Mouse (Mus musculus): Measurements from ENCODE around the gene Stat5b. TPM values are rescaled to one million over a fixed set of nuclear protein-coding genes. Genes with fewer than 3 reads are reported as not detected.

Stat5b gene
- polyA plus RNA-seq, 1 experiment from 2014 or later: 20.5 TPM

GRCm38 (mm10) chr11:100848789-100849379 is 1.6 kb downstream of the Stat5b start:
- Histone ChIP-seq H3K4me3 (peak overlapping the region; percentile 95), H3K27ac (no peak overlapping the region), H3K36me3 (no peaks in the 10 kb centered on the region), H3K27me3 (peaks cover 6% of the 10 kb centered on the region), H3K9me3 (replicated peaks) (no peaks in the 10 kb centered on the region), H3K4me2 (replicated peaks) (peak overlapping the region; percentile 70), H3K9ac (peak overlapping the region; percentile 94; the same call in 1 of the 2 replicates), H3K4me1 (peaks cover 21% of the 10 kb centered on the region)
- whole genome bisulfite sequencing: 72% methylated on average over 6 of the region's 6 CpGs
- ATAC-seq (ENCODE audit: low FRiP score): no peak

- no peak overlapping the region for H3K27ac ChIP-seq
- WGBS: 73% methylated on average over 4 of the region's 4 CpGs
- H3K9ac ChIP-seq: no peak overlapping the region
- no peak overlapping the region for H3K4me3 ChIP-seq
- no peak overlapping the region for H3K4me2 ChIP-seq (replicated peaks)
- no peaks in the 10 kb centered on the region; the same call in 1 of the 2 replicates for H3K27me3 ChIP-seq
- ATAC-seq (ENCODE audit: low FRiP score): no peak
- no peaks in the 10 kb centered on the region for H3K36me3 ChIP-seq
- H3K4me1 ChIP-seq: peaks cover 21% of the 10 kb centered on the region
- H3K9me3 ChIP-seq (replicated peaks): no peaks in the 10 kb centered on the region
Measured at GRCm38 (mm10) chr11:100848080-100848479, 2.4 kb downstream of the Stat5b start.

- WGBS: 91% methylated on average over 4 of the region's 4 CpGs
- Histone ChIP-seq H3K9ac (no peak overlapping the region), H3K4me1 (peaks cover 21% of the 10 kb centered on the region), H3K27me3 (no peaks in the 10 kb centered on the region; the same call in 1 of the 2 replicates), H3K4me2 (replicated peaks) (no peak overlapping the region), H3K4me3 (no peak overlapping the region), H3K36me3 (no peaks in the 10 kb centered on the region), H3K9me3 (replicated peaks) (no peaks in the 10 kb centered on the region), H3K27ac (no peak overlapping the region)
- ATAC-seq (ENCODE audit: low FRiP score): no peak
Measured at GRCm38 (mm10) chr11:100847572-100847971, 3.0 kb downstream of the Stat5b start.

DNA sequence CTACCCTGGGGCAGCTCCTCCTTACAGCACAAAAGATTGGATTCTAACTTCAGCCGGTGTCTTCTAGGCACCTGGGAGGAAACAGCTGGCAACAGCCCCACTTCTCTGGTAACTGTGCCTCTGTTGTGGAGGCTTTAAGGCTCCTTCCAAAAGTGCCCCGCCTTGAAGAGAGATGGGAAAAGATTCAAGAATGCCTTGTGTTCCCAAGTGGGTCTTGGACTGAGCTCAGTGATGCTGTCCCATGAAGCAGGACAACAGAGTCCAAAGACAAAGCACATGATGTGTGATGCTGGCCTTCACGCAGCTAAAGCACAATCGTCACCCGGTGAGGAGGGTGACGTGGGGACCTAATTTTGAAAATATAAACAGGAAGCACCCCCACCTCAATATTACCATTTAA is 4.7 kb downstream of the Stat5b start:
- H3K4me3 ChIP-seq: no peak overlapping the region
- peaks cover 13% of the 10 kb centered on the region for H3K4me1 ChIP-seq
- H3K36me3 ChIP-seq: no peaks in the 10 kb centered on the region
- H3K27me3 ChIP-seq: no peaks in the 10 kb centered on the region
- WGBS: 91% methylated on average over 6 of the region's 6 CpGs
- H3K9me3 ChIP-seq (replicated peaks): no peaks in the 10 kb centered on the region
- H3K27ac ChIP-seq: no peak overlapping the region
- no peak overlapping the region for H3K4me2 ChIP-seq (replicated peaks)
- no peak overlapping the region for H3K9ac ChIP-seq
- ATAC-seq (ENCODE audit: low FRiP score): no peak

DNA sequence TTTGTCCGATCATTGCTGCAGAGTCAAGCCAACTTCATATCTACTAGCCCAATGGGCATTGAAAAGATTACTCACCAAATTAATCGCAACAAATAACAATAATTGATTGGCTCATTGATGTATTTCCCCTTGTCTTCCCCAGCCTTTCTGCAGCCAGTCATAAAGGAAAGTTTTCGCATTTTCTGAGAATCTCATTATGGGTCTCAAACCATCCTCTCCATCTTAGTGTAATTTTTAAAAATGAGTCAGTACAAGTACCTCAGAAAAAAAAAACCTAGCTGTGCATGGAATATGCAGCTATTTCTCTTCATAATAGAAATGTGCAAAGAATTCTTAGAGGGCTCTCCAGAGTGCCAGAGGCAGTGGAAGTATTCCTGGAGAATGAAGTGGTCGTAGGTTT is 6.4 kb downstream of the Stat5b start:
- Histone ChIP-seq H3K27ac (no peak overlapping the region), H3K4me2 (replicated peaks) (no peak overlapping the region), H3K36me3 (no peaks in the 10 kb centered on the region), H3K9me3 (replicated peaks) (no peaks in the 10 kb centered on the region), H3K4me3 (no peak overlapping the region), H3K9ac (no peak overlapping the region), H3K4me1 (peaks cover 6% of the 10 kb centered on the region), H3K27me3 (no peaks in the 10 kb centered on the region)
- 91% methylated on average over 4 of the region's 4 CpGs for WGBS
- ATAC-seq (ENCODE audit: low FRiP score): no peak

GRCm38 (mm10) chr11:100843070-100843669 is 7.4 kb downstream of the Stat5b start:
- no peaks in the 10 kb centered on the region for H3K36me3 ChIP-seq
- no peak for ATAC-seq (ENCODE audit: low FRiP score)

DNA sequence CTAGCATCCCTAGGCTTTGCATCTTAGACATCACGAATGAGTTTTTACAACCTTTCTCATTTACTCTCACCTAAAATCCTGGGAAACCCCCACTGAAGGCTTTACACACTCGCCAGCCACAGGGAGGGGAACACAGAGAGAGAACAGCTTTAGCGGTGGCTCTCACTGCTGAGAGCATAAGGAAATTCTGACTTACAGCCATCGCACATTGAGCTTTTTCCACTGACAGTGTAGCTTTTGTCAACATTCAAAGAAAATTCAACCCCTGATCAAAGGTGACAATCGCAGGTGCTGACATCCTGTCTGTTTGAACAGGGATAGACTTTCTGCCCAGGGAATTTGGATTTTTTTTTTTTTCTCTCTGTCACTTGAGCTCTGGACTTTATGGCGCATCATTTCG is 8.5 kb downstream of the Stat5b start:
- no peak overlapping the region for H3K4me2 ChIP-seq (replicated peaks)
- H3K4me3 ChIP-seq: no peak overlapping the region
- ATAC-seq (ENCODE audit: low FRiP score): no peak
- H3K27me3 ChIP-seq: no peaks in the 10 kb centered on the region
- H3K9ac ChIP-seq: no peak overlapping the region
- H3K36me3 ChIP-seq: peaks cover 4% of the 10 kb centered on the region; the same call in 1 of the 2 replicates
- peaks cover 3% of the 10 kb centered on the region; the same call in 1 of the 2 replicates for H3K9me3 ChIP-seq (replicated peaks)
- WGBS: 83% methylated on average over 7 of the region's 7 CpGs
- no peaks in the 10 kb centered on the region for H3K4me1 ChIP-seq
- H3K27ac ChIP-seq: no peak overlapping the region

More at GRCm38 (mm10) chr11:100843070-100843669, 7.4 kb downstream of the Stat5b start:
- H3K9me3 ChIP-seq (replicated peaks): no peaks in the 10 kb centered on the region
- 95% methylated on average over 8 of the region's 8 CpGs for WGBS
- no peak overlapping the region for H3K4me2 ChIP-seq (replicated peaks)
- no peaks in the 10 kb centered on the region for H3K4me1 ChIP-seq
- H3K27me3 ChIP-seq: no peaks in the 10 kb centered on the region
- H3K4me3 ChIP-seq: no peak overlapping the region
- H3K27ac ChIP-seq: no peak overlapping the region
- H3K9ac ChIP-seq: no peak overlapping the region

- Histone ChIP-seq H3K4me3 (no peak overlapping the region), H3K27me3 (no peaks in the 10 kb centered on the region), H3K4me2 (replicated peaks) (no peak overlapping the region), H3K27ac (no peak overlapping the region), H3K4me1 (no peaks in the 10 kb centered on the region), H3K9me3 (replicated peaks) (peaks cover 3% of the 10 kb centered on the region; the same call in 1 of the 2 replicates), H3K9ac (no peak overlapping the region), H3K36me3 (peaks cover 4% of the 10 kb centered on the region; the same call in 1 of the 2 replicates)
- ATAC-seq (ENCODE audit: low FRiP score): no peak
- WGBS: 68% methylated on average over 12 of the region's 12 CpGs
Measured at GRCm38 (mm10) chr11:100840866-100841265, 9.7 kb downstream of the Stat5b start.

DNA sequence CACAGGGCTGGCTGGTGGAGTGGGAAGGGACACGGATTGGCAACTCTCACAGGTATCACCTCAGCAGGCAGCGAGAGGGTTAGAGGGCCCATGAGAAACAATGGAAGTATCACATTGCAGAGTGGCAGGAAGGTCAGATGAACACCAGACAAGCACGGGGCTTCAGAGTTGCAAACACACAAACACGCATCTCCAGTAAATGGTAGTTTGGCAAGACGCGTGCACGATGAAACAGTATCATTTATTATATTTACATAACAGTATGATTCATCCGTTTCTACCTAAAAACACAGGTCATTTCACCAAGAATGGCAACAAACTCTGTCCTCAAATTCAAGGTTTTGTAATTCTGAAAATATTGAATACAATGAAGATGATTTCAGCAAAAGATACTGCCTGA is 11.0 kb downstream of the Stat5b start:
- Histone ChIP-seq H3K4me3 (no peak overlapping the region), H3K27me3 (no peaks in the 10 kb centered on the region), H3K9ac (no peak overlapping the region), H3K9me3 (replicated peaks) (peaks cover 3% of the 10 kb centered on the region; the same call in 1 of the 2 replicates), H3K36me3 (peaks cover 4% of the 10 kb centered on the region; the same call in 1 of the 2 replicates), H3K4me2 (replicated peaks) (no peak overlapping the region), H3K27ac (no peak overlapping the region), H3K4me1 (no peaks in the 10 kb centered on the region)
- no peak for ATAC-seq (ENCODE audit: low FRiP score)
- WGBS: 83% methylated on average over 8 of the region's 8 CpGs

- H3K4me3 ChIP-seq: no peak overlapping the region
- no peak overlapping the region for H3K27ac ChIP-seq
- H3K9ac ChIP-seq: no peak overlapping the region
- H3K27me3 ChIP-seq: no peaks in the 10 kb centered on the region
- no peak overlapping the region for H3K4me2 ChIP-seq (replicated peaks)
- ATAC-seq (ENCODE audit: low FRiP score): no peak
- peaks cover 4% of the 10 kb centered on the region; the same call in 1 of the 2 replicates for H3K36me3 ChIP-seq
- H3K4me1 ChIP-seq: no peaks in the 10 kb centered on the region
- H3K9me3 ChIP-seq (replicated peaks): peaks cover 3% of the 10 kb centered on the region; the same call in 1 of the 2 replicates
- WGBS: 97% methylated on average over 9 of the region's 9 CpGs
Measured at GRCm38 (mm10) chr11:100838894-100839293, 11.6 kb downstream of the Stat5b start.

DNA sequence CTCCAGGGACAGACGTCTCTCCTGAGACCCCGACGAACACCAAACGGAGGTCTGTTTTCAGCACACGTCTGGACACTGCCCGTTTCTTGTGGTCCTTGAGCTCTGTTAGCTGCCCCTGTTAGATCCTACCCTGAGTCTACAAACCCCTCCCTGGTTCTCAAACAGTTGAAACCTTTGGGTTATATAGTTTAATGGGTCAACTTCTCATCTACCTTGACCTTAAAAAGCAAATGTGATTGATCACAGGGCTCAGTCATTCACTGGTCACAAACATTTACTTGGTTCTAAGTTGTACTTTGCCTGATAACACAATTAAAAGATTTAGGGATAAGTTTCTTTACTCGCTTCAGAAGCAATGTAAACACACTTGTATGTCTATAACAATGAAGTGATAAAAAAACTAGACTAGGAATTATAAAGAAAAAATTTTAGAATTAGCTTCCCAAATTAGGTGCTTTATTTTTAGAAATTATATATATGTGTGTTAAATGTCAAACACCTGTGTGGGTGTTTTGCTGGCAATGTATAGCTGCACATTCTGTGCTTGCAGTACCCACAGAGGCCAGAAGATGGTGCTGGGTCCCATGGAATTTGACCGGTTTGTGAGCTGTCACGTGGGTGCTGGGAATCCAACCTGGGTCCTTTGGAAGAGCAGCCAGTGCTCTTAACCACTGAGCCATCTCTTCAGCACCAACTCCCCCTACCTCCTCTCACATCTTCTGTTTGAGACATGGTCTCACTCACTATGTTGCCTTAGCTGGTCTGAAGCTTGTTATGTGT is 13.4 kb downstream of the Stat5b start:
- H3K9ac ChIP-seq: no peak overlapping the region
- 83% methylated on average over 9 of the region's 9 CpGs for WGBS
- no peak overlapping the region for H3K4me2 ChIP-seq (replicated peaks)
- H3K27me3 ChIP-seq: no peaks in the 10 kb centered on the region
- ATAC-seq (ENCODE audit: low FRiP score): no peak
- peaks cover 3% of the 10 kb centered on the region; the same call in 1 of the 2 replicates for H3K9me3 ChIP-seq (replicated peaks)
- H3K4me1 ChIP-seq: no peaks in the 10 kb centered on the region
- no peak overlapping the region for H3K27ac ChIP-seq
- H3K4me3 ChIP-seq: no peak overlapping the region
- peaks cover 4% of the 10 kb centered on the region; the same call in 1 of the 2 replicates for H3K36me3 ChIP-seq

DNA sequence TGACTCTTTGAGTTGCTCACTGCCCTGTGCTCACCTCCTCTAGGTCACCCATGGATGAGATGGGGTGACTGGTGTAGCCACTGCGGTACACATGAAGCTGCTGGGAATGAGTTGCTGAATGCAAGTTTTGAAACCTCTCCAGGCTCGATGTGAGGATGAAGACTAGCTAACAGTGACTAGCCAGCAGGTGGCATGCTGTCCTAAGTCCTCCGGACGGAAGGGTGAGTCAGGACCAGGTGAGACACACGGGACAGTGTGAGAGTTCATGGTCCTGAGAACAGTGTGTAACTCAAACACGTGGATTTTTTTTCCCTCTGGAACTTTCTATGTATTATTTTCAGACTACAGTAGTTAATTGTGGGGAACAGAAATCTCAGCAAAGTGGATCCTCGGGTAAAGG is 17.1 kb downstream of the Stat5b start:
- no peak overlapping the region for H3K4me3 ChIP-seq
- H3K27me3 ChIP-seq: no peaks in the 10 kb centered on the region
- peaks cover 4% of the 10 kb centered on the region; the same call in 1 of the 2 replicates for H3K36me3 ChIP-seq
- H3K4me2 ChIP-seq (replicated peaks): no peak overlapping the region
- H3K27ac ChIP-seq: no peak overlapping the region
- no peaks in the 10 kb centered on the region for H3K4me1 ChIP-seq
- no peak overlapping the region for H3K9ac ChIP-seq
- H3K9me3 ChIP-seq (replicated peaks): peaks cover 3% of the 10 kb centered on the region; the same call in 1 of the 2 replicates
- 75% methylated on average over 7 of the region's 7 CpGs for WGBS
- ATAC-seq (ENCODE audit: low FRiP score): no peak

Measured in hindbrain, embryonic 12.5 days (tissue).